ENCODE assay signal across 8 mouse cellular contexts in the genomic region with DNA sequence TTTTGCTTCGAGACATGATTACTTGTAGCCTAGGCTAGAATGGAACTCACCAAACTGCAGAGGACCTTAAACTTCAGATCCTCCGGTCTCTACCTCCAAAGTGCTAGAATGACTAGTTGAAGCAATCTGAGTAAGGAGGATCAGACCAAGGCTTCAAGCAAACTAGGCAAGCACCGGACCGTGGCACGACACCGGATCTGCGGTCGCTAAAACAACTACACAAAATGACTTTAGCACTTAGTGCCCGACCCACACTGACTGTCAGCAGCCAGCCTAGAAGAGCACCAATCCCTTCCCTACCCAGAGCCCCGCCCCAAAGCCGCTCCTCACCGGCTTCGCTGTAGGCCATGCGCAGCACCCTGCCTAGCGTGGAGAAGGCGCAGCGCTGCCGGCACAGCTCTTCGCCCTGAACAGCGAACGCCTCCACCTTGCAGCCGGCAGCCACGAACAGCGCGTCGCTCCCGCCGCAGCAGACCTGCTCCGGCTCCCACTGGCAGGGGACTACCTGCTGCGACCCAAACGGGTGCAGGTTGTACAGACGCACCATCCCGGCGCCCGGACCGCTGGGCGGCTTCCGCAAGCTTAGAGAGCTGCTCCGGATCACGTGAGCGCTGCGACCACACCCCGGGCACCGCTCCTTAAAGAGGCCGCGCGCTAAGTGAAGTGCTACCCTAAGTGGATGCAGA. TPM values are rescaled to one million over a fixed set of nuclear protein-coding genes. Genes with fewer than 3 reads are reported as not detected.
DNase-seq lines count a peak whose midpoint lies in the region; ATAC-seq and TF ChIP-seq lines count a peak whose summit lies in the region.

A gene (minus strand): TSS at position 597 of the 686 bp plus-strand sequence.

- TF ChIP-seq POLR2A in CH12.LX (IDR thresholded peaks at IDR 0.05; ENCODE audit: low read depth, low read length), result peak; percentile 95

- peaks cover 7 to 25% of the 10 kb centered on the region in 2 experiments; a peak in 3 of 4 replicates for H3K4me1 ChIP-seq in CH12.LX (ENCODE audit: control insufficient read depth in 1 of 2, insufficient read depth in 2 of 2)
- peaks cover 12% of the 10 kb centered on the region for H3K4me1 ChIP-seq in forebrain, embryonic 12.5 days
- H3K4me1 ChIP-seq in heart, postnatal 0 days (ENCODE audit: control insufficient read depth, insufficient read depth), result no peaks in the 10 kb centered on the region; the same call in 1 of the 2 replicates
- H3K4me1 ChIP-seq in liver, postnatal 0 days (ENCODE audit: insufficient read depth), result peaks cover 9% of the 10 kb centered on the region
- peaks cover 8% of the 10 kb centered on the region; the same call in 1 of the 2 replicates for H3K4me1 ChIP-seq in neural tube, embryonic 14.5 days (ENCODE audit: control insufficient read depth, insufficient read depth, low read length)

- TF ChIP-seq RAD21 in CH12.LX (IDR thresholded peaks at IDR 0.05; ENCODE audit: low read depth, low read length), result no peak

- in situ Hi-C loops in CH12.LX (cut with MboI; ENCODE audit: low pct_ligation_motif_present, low pct_unique_long_range_greater_than_20kb, low sequenced_read_pairs), result no loop called here

- peak; percentile 92 for DNase-seq in CH12.LX (ENCODE audit: extremely low read depth)
- DNase-seq in c-Kit-positive CD71-positive TER-119-negative erythroid progenitor cells, embryonic 14.5 days (ENCODE audit: low read depth), result peak; percentile 75
- peak; percentile 85 for DNase-seq in heart, postnatal 0 days (ENCODE audit: low spot score)
- DNase-seq in large intestine, adult 2 months (ENCODE audit: low read depth, low spot score), result peak; percentile 58
- DNase-seq in liver, postnatal 0 days, result peak; percentile 89
- DNase-seq in testis, postnatal 10 days (ENCODE audit: low spot score), result peak; percentile 88

- peaks cover 0 to 5% of the 10 kb centered on the region in 2 experiments for H3K36me3 ChIP-seq in CH12.LX (replicated peaks in 1 of 2; ENCODE audit: control insufficient read depth in 1 of 2, insufficient read depth in 1 of 2, low read length in 1 of 2)
- H3K36me3 ChIP-seq in forebrain, embryonic 12.5 days (replicated peaks), result no peaks in the 10 kb centered on the region
- 0 out of 2 replicates have a peak, but pooled peaks cover 8% of the 10 kb centered on the region for H3K36me3 ChIP-seq in heart, postnatal 0 days (replicated peaks; ENCODE audit: control insufficient read depth, insufficient read depth, low read length)
- 0 out of 2 replicates have a peak, but pooled peaks cover 2% of the 10 kb centered on the region for H3K36me3 ChIP-seq in liver, postnatal 0 days (replicated peaks; ENCODE audit: insufficient read depth, low read length)
- H3K36me3 ChIP-seq in neural tube, embryonic 14.5 days (ENCODE audit: control insufficient read depth, insufficient read depth, low read length), result no peaks in the 10 kb centered on the region

- dilution Hi-C loops in CH12.LX (cut with MboI; ENCODE audit: extremely low pct_ligation_motif_present, extremely low pct_unique_long_range_greater_than_20kb, low sequenced_read_pairs), result no loop called here

- peak within 1 kb of the TSS; percentile 90 for H3K27ac ChIP-seq in CH12.LX (ENCODE audit: insufficient read depth, low read depth)
- peak within 1 kb of the TSS; percentile 63; the same call in 1 of the 2 replicates for H3K27ac ChIP-seq in forebrain, embryonic 12.5 days
- H3K27ac ChIP-seq in heart, postnatal 0 days (ENCODE audit: low read depth), result peak within 1 kb of the TSS; percentile 77
- H3K27ac ChIP-seq in liver, postnatal 0 days (ENCODE audit: low read depth), result peak within 1 kb of the TSS; percentile 80
- H3K27ac ChIP-seq in neural tube, embryonic 14.5 days (ENCODE audit: low read depth, low read length), result peak within 1 kb of the TSS; percentile 75

- peak within 1 kb of the TSS; percentile 59 to 89 (median 72) for H3K4me3 ChIP-seq in CH12.LX (replicated peaks in 1 of 3; ENCODE audit: low read depth in 2 of 3, low read length in 2 of 3, poor library complexity in 1 of 3)
- peak within 1 kb of the TSS; percentile 81 for H3K4me3 ChIP-seq in forebrain, embryonic 12.5 days (replicated peaks)
- peak within 1 kb of the TSS; percentile 82 for H3K4me3 ChIP-seq in heart, postnatal 0 days (ENCODE audit: low read depth, low read length)
- peak within 1 kb of the TSS; percentile 60 for H3K4me3 ChIP-seq in liver, postnatal 0 days (ENCODE audit: low read depth, low read length)
- peak within 1 kb of the TSS; percentile 89 for H3K4me3 ChIP-seq in neural tube, embryonic 14.5 days (ENCODE audit: low read depth, low read length)

- no peaks in the 10 kb centered on the region for H3K9me3 ChIP-seq in CH12.LX (replicated peaks; ENCODE audit: low read length)
- no peaks in the 10 kb centered on the region for H3K9me3 ChIP-seq in forebrain, embryonic 12.5 days
- no peaks in the 10 kb centered on the region for H3K9me3 ChIP-seq in heart, postnatal 0 days (replicated peaks; ENCODE audit: control insufficient read depth, low read length)
- no peaks in the 10 kb centered on the region for H3K9me3 ChIP-seq in liver, postnatal 0 days (ENCODE audit: low read length)
- H3K9me3 ChIP-seq in neural tube, embryonic 14.5 days (ENCODE audit: control insufficient read depth, low read length), result no peaks in the 10 kb centered on the region

- TF ChIP-seq EP300 in CH12.LX (IDR thresholded peaks at IDR 0.05; ENCODE audit: low read length), result no peak
- TF ChIP-seq EP300 in heart, postnatal 0 days (IDR thresholded peaks at IDR 0.05; ENCODE audit: low read depth), result no peak
- no peak for TF ChIP-seq EP300 in liver, postnatal 0 days (IDR thresholded peaks at IDR 0.05; ENCODE audit: low read depth)

- peak within 1 kb of the TSS; percentile 100 for H3K4me2 ChIP-seq in CH12.LX (ENCODE audit: insufficient read depth, low read depth, poor library complexity, severe bottlenecking)
- H3K4me2 ChIP-seq in forebrain, embryonic 12.5 days, result peak within 1 kb of the TSS; percentile 68
- peak within 1 kb of the TSS; percentile 76 for H3K4me2 ChIP-seq in heart, postnatal 0 days (ENCODE audit: low read depth, low read length)
- peak within 1 kb of the TSS; percentile 74 for H3K4me2 ChIP-seq in liver, postnatal 0 days (ENCODE audit: low read depth, low read length)
- H3K4me2 ChIP-seq in neural tube, embryonic 14.5 days (ENCODE audit: low read depth, low read length), result peak within 1 kb of the TSS; percentile 81

- H3K79me2 ChIP-seq in CH12.LX (replicated peaks; ENCODE audit: control insufficient read depth, extremely low read depth, insufficient read depth, poor library complexity, severe bottlenecking), result peaks cover 24% of the 10 kb centered on the region

- peak within 1 kb of the TSS; percentile 87 for H3K9ac ChIP-seq in CH12.LX (ENCODE audit: insufficient read depth, low read depth)
- peak within 1 kb of the TSS; percentile 77 for H3K9ac ChIP-seq in forebrain, embryonic 12.5 days
- H3K9ac ChIP-seq in heart, postnatal 0 days (replicated peaks; ENCODE audit: low read depth, low read length), result peak within 1 kb of the TSS; percentile 57
- H3K9ac ChIP-seq in liver, postnatal 0 days (replicated peaks), result peak within 1 kb of the TSS; percentile 61
- peak within 1 kb of the TSS; percentile 74 for H3K9ac ChIP-seq in neural tube, embryonic 14.5 days (replicated peaks; ENCODE audit: low read depth, low read length)

- WGBS in forebrain, embryonic 12.5 days, result under 1% methylated on average over 47 of the region's 47 CpGs
- WGBS in heart, postnatal 0 days, result under 1% methylated on average over 47 of the region's 47 CpGs
- under 1% methylated on average over 47 of the region's 47 CpGs for WGBS in large intestine, adult 2 months
- under 1% methylated on average over 47 of the region's 47 CpGs for WGBS in liver, postnatal 0 days (ENCODE audit: insufficient replicate concordance)
- under 1% methylated on average over 46 of the region's 47 CpGs for WGBS in neural tube, embryonic 14.5 days

- no peaks in the 10 kb centered on the region for H3K27me3 ChIP-seq in CH12.LX (replicated peaks)
- H3K27me3 ChIP-seq in forebrain, embryonic 12.5 days, result no peaks in the 10 kb centered on the region
- H3K27me3 ChIP-seq in heart, postnatal 0 days (ENCODE audit: control insufficient read depth, insufficient read depth, low read length), result no peaks in the 10 kb centered on the region
- no peaks in the 10 kb centered on the region for H3K27me3 ChIP-seq in liver, postnatal 0 days (ENCODE audit: insufficient read depth, low read length)
- H3K27me3 ChIP-seq in neural tube, embryonic 14.5 days (ENCODE audit: control insufficient read depth, insufficient read depth, low read length), result no peaks in the 10 kb centered on the region

- no peak for TF ChIP-seq CTCF in CH12.LX (conservative IDR thresholded peaks at IDR 0.05 in 1 of 2, IDR thresholded peaks at IDR 0.05 in 1 of 2; ENCODE audit: low read depth in 2 of 2, low read length in 2 of 2)
- TF ChIP-seq CTCF in heart, postnatal 0 days (IDR thresholded peaks at IDR 0.05; ENCODE audit: low read depth), result no peak
- peak; percentile 15; the same call in 1 of the 2 replicates for TF ChIP-seq CTCF in liver, postnatal 0 days (IDR thresholded peaks at IDR 0.05; ENCODE audit: low read depth)

- ATAC-seq in forebrain, embryonic 12.5 days (ENCODE audit: low FRiP score), result peak; percentile 100
- peak; percentile 99 for ATAC-seq in heart, postnatal 0 days (ENCODE audit: insufficient read depth, low read depth)
- peak; percentile 100 for ATAC-seq in liver, postnatal 0 days
- ATAC-seq in neural tube, embryonic 14.5 days (ENCODE audit: low read depth), result peak; percentile 100

TF ChIP-seq in CH12.LX, 34 proteins besides CTCF, POLR2A, EP300 and RAD21 (continues in another document):
- TF ChIP-seq SMC3 (IDR thresholded peaks at IDR 0.05; ENCODE audit: low read depth, low read length) (0 out of 2 replicates have a peak, but pooled peaks have one; percentile 2), MXI1 (IDR thresholded peaks at IDR 0.05; ENCODE audit: low read depth, low read length) (peak; percentile 90), HCFC1 (IDR thresholded peaks at IDR 0.05; ENCODE audit: low read depth, low read length) (peak; percentile 73), NELFE (IDR thresholded peaks at IDR 0.05; ENCODE audit: low read depth, low read length) (peak; percentile 87), BHLHE40 (IDR thresholded peaks at IDR 0.05; ENCODE audit: low read depth, low read length) (peak; percentile 91), UBTF (IDR thresholded peaks at IDR 0.05; ENCODE audit: low read depth, low read length) (0 out of 2 replicates have a peak, but pooled peaks have one; percentile 71), ELF1 (IDR thresholded peaks at IDR 0.05; ENCODE audit: low read depth, low read length) (peak; percentile 92)

RNA-seq across cellular contexts. Expression of the gene that starts here (rescaled TPM):
- total RNA-seq in CH12.LX (2012; rRNA removed) (17.4 and 18.2 TPM in 2 replicates), CH12.LX (2014; rRNA removed) (37.3 and 40.7 TPM in 2 replicates)
- 27.2 and 31.8 TPM in 2 replicates for polyA plus RNA-seq in CH12.LX (2012; ENCODE audit: insufficient read length, low read depth)
- polyA plus RNA-seq in forebrain, embryonic 12.5 days (2016; fragmentation: Nextera tagmentation; extraction: Ambion mirVana), result 12.0 and 14.4 TPM in 2 replicates
- total RNA-seq in heart, postnatal 0 days (2014; rRNA removed; ENCODE audit: low replicate concordance), result 11.0 and 18.5 TPM in 2 replicates
- polyA plus RNA-seq in heart, postnatal 0 days (2015; fragmentation: Nextera tagmentation; extraction: Ambion mirVana), result 7.5 and 9.4 TPM in 2 replicates
- polyA plus RNA-seq in large intestine, adult 2 months (2012; rRNA removed), result 3.6 and 8.7 TPM in 2 replicates
- 5.1 and 5.4 TPM in 2 replicates for polyA plus RNA-seq in liver, postnatal 0 days (2015; fragmentation: Nextera tagmentation; extraction: Ambion mirVana)
- polyA plus RNA-seq in neural tube, embryonic 14.5 days (2014; fragmentation: Nextera tagmentation; extraction: Ambion mirVana), result 13.6 and 17.5 TPM in 2 replicates

Comparison
In these comparisons a context has a peak if more than half of its experiments do, and no peak if none do; other contexts are left out.
1. Peak in every context shown above with its lines: DNase-seq, ATAC-seq, H3K4me3 ChIP-seq and H3K27ac ChIP-seq.